Mouse (Mus musculus) heart, embryonic 12.5 days (tissue): ENCODE data around the gene Ezh1. TPM values are rescaled to one million over a fixed set of nuclear protein-coding genes. Genes with fewer than 3 reads are reported as not detected.
A peak's percentile ranks its signal among the peaks of the same experiment; 100 is the strongest.

ENCODE experiments used
- ATAC-seq: fragments of 200-750 bp; cut with Nextera tagmentation; 2 replicates; pipeline ENCODE4 v1.8.0; 2017; ENCODE audit warnings: moderate TSS enrichment, moderate library complexity; ENCODE audit not compliant: insufficient number of reproducible peaks, low FRiP score
- H3K27ac ChIP-seq: fragments of 300-500 bp; sonication (generic); 2 replicates; pipeline ENCODE4 v1.5.1; 2016; ENCODE audit warnings: mild to moderate bottlenecking, moderate library complexity; ENCODE audit not compliant: poor library complexity, severe bottlenecking
- H3K27me3 ChIP-seq: fragments of 300-500 bp; sonication (generic); replicated peaks from 2 replicates; pipeline ENCODE4 v1.6.1; 2016; ENCODE audit warnings: mild to moderate bottlenecking, moderate library complexity
- H3K36me3 ChIP-seq: fragments of 300-500 bp; sonication (generic); 2 replicates; pipeline ENCODE4 v1.6.1; 2016; ENCODE audit warnings: mild to moderate bottlenecking, moderate library complexity
- H3K4me1 ChIP-seq: fragments of 300-500 bp; sonication (generic); replicated peaks from 2 replicates; pipeline ENCODE4 v1.6.1; 2016; ENCODE audit warnings: mild to moderate bottlenecking
- H3K4me2 ChIP-seq: fragments of 300-500 bp; sonication (generic); 2 replicates; pipeline ENCODE4 v1.6.1; 2016; ENCODE audit warnings: mild to moderate bottlenecking, moderate library complexity
- H3K4me3 ChIP-seq: fragments of 300-500 bp; sonication (generic); 2 replicates; pipeline ENCODE4 v1.5.1; 2016; ENCODE audit warnings: mild to moderate bottlenecking
- H3K9ac ChIP-seq: fragments of 300-500 bp; sonication (generic); 2 replicates; pipeline ENCODE4 v1.6.1; 2016; ENCODE audit warnings: mild to moderate bottlenecking, moderate library complexity
- H3K9me3 ChIP-seq: fragments of 300-500 bp; sonication (generic); replicated peaks from 2 replicates; pipeline ENCODE4 v1.6.1; 2016; ENCODE audit warnings: mild to moderate bottlenecking, moderate library complexity
- WGBS: fragments of 180-500 bp; shearing (Covaris S2); methylation state at CpG from one replicate; pipeline ENCODE4 v1.1.7; 2016; 5-methylcytosine and 5-hydroxymethylcytosine counted together
- polyA plus RNA-seq: library from polyadenylated mRNA; unstranded; fragments of >200 nt; fragmentation: Nextera tagmentation; extraction: Ambion mirVana; gene quantifications from 2 replicates; pipeline ENCODE4 v1.2.1, GENCODE M21; 2016

Ezh1 gene
- polyA plus RNA-seq, 1 experiment from 2014 or later: 14.9 TPM

- no peak overlapping the region for H3K27ac ChIP-seq
- no peaks in the 10 kb centered on the region for H3K27me3 ChIP-seq
- 87% methylated on average over 8 of the region's 8 CpGs for WGBS
- H3K4me2 ChIP-seq: no peak overlapping the region
- ATAC-seq: no peak
- peaks cover 25% of the 10 kb centered on the region for H3K4me1 ChIP-seq
- no peak overlapping the region for H3K9ac ChIP-seq
- peaks cover 71% of the 10 kb centered on the region for H3K36me3 ChIP-seq
- H3K9me3 ChIP-seq: no peaks in the 10 kb centered on the region
- no peak overlapping the region for H3K4me3 ChIP-seq
These were observed 30.1 kb downstream of the Ezh1 start for GRCm38 (mm10) chr11:101196175-101196574.

- Histone ChIP-seq H3K27ac (no peak overlapping the region), H3K4me1 (peaks cover 31% of the 10 kb centered on the region), H3K4me2 (no peak overlapping the region), H3K4me3 (no peak overlapping the region), H3K9ac (no peak overlapping the region), H3K9me3 (no peaks in the 10 kb centered on the region), H3K36me3 (peaks cover 70% of the 10 kb centered on the region), H3K27me3 (no peaks in the 10 kb centered on the region)
- WGBS: 85% methylated on average over 8 of the region's 8 CpGs
- no peak for ATAC-seq
These were observed 30.7 kb downstream of the Ezh1 start for GRCm38 (mm10) chr11:101195571-101195970.

GRCm38 (mm10) chr11:101195101-101195500 is 31.2 kb downstream of the Ezh1 start:
- 47% methylated on average over 1 of the region's 1 CpGs for WGBS
- Histone ChIP-seq H3K4me3 (no peak overlapping the region), H3K4me1 (peaks cover 36% of the 10 kb centered on the region), H3K4me2 (no peak overlapping the region), H3K9me3 (no peaks in the 10 kb centered on the region), H3K9ac (no peak overlapping the region), H3K27me3 (no peaks in the 10 kb centered on the region), H3K36me3 (peaks cover 65% of the 10 kb centered on the region), H3K27ac (no peak overlapping the region)
- ATAC-seq: no peak

GRCm38 (mm10) chr11:101194643-101195042 is 31.6 kb downstream of the Ezh1 start:
- H3K9me3 ChIP-seq: no peaks in the 10 kb centered on the region
- ATAC-seq: no peak
- no peaks in the 10 kb centered on the region for H3K27me3 ChIP-seq
- H3K4me3 ChIP-seq: no peak overlapping the region
- H3K4me2 ChIP-seq: no peak overlapping the region
- H3K27ac ChIP-seq: no peak overlapping the region
- H3K4me1 ChIP-seq: peaks cover 41% of the 10 kb centered on the region
- no peak overlapping the region for H3K9ac ChIP-seq
- 84% methylated on average over 6 of the region's 6 CpGs for WGBS
- peaks cover 60% of the 10 kb centered on the region for H3K36me3 ChIP-seq

- Histone ChIP-seq H3K27ac (no peak overlapping the region), H3K36me3 (peaks cover 55% of the 10 kb centered on the region), H3K9me3 (no peaks in the 10 kb centered on the region), H3K4me3 (no peak overlapping the region), H3K9ac (no peak overlapping the region), H3K27me3 (no peaks in the 10 kb centered on the region), H3K4me1 (peaks cover 46% of the 10 kb centered on the region), H3K4me2 (no peak overlapping the region)
- 37% methylated on average over 5 of the region's 5 CpGs for WGBS
- ATAC-seq: no peak
These were observed 32.1 kb downstream of the Ezh1 start for GRCm38 (mm10) chr11:101194137-101194536.

- Histone ChIP-seq H3K36me3 (peaks cover 45% of the 10 kb centered on the region), H3K9ac (no peak overlapping the region), H3K27me3 (no peaks in the 10 kb centered on the region), H3K4me2 (no peak overlapping the region), H3K27ac (no peak overlapping the region), H3K9me3 (no peaks in the 10 kb centered on the region), H3K4me1 (peaks cover 51% of the 10 kb centered on the region), H3K4me3 (no peak overlapping the region)
- no peak for ATAC-seq
- 84% methylated on average over 7 of the region's 7 CpGs for WGBS
These were observed 33.2 kb downstream of the Ezh1 start for GRCm38 (mm10) chr11:101193076-101193475.

- 90% methylated on average over 6 of the region's 6 CpGs for WGBS
These were observed 33.6 kb downstream of the Ezh1 start for GRCm38 (mm10) chr11:101192646-101193045.

GRCm38 (mm10) chr11:101191919-101192470 is 34.3 kb downstream of the Ezh1 start:
- Histone ChIP-seq H3K27me3 (no peaks in the 10 kb centered on the region), H3K36me3 (peaks cover 36% of the 10 kb centered on the region), H3K4me2 (no peak overlapping the region), H3K9ac (no peak overlapping the region), H3K27ac (no peak overlapping the region), H3K4me1 (peaks cover 51% of the 10 kb centered on the region), H3K4me3 (no peak overlapping the region), H3K9me3 (no peaks in the 10 kb centered on the region)
- no peak for ATAC-seq
- WGBS: 78% methylated on average over 4 of the region's 4 CpGs

More at GRCm38 (mm10) chr11:101192646-101193045, 33.6 kb downstream of the Ezh1 start:
- Histone ChIP-seq H3K4me3 (no peak overlapping the region), H3K9ac (no peak overlapping the region), H3K9me3 (no peaks in the 10 kb centered on the region), H3K36me3 (peaks cover 40% of the 10 kb centered on the region), H3K4me2 (no peak overlapping the region), H3K4me1 (peaks cover 51% of the 10 kb centered on the region), H3K27ac (no peak overlapping the region), H3K27me3 (no peaks in the 10 kb centered on the region)
- ATAC-seq: no peak

GRCm38 (mm10) chr11:101190913-101191907 is 35.1 kb downstream of the Ezh1 start:
- Histone ChIP-seq H3K4me1 (peaks cover 51% of the 10 kb centered on the region), H3K4me2 (peak overlapping the region; percentile 4; the same call in 1 of the 2 replicates), H3K9me3 (no peaks in the 10 kb centered on the region), H3K9ac (no peak overlapping the region), H3K27me3 (no peaks in the 10 kb centered on the region), H3K36me3 (peaks cover 28% of the 10 kb centered on the region), H3K27ac (peak overlapping the region; percentile 81; the same call in 1 of the 2 replicates), H3K4me3 (no peak overlapping the region)
- 39% methylated on average over 17 of the region's 17 CpGs for WGBS
- no peak for ATAC-seq

GRCm38 (mm10) chr11:101190181-101190912 is 35.9 kb downstream of the Ezh1 start:
- 47% methylated on average over 8 of the region's 8 CpGs for WGBS
- Histone ChIP-seq H3K4me1 (peaks cover 51% of the 10 kb centered on the region), H3K9me3 (no peaks in the 10 kb centered on the region), H3K36me3 (peaks cover 20% of the 10 kb centered on the region), H3K4me3 (no peak overlapping the region), H3K4me2 (peak overlapping the region; percentile 13; the same call in 1 of the 2 replicates), H3K9ac (0 out of 2 replicates have a peak overlapping the region, but pooled peaks have one; percentile 17), H3K27me3 (no peaks in the 10 kb centered on the region), H3K27ac (peak overlapping the region; percentile 81)
- ATAC-seq: no peak; the same call in 1 of the 2 replicates
